Mouse (Mus musculus) ES-E14 (cell line): ENCODE measurements at regions not wholly inside any gene's neighbourhood (a gene's known extent, or its start where the extent isn't known, plus 50 kb on each side); places are given as distances from the start of the nearest gene placed in this dataset.

ENCODE experiments used
- DNase-seq: peaks from one replicate; pipeline ENCODE4 v3.0.0-alpha.2; 2013; ENCODE audit warnings: low read depth, low spot score
- H3K27ac ChIP-seq: 2 replicates; pipeline ENCODE4 v1.5.1; 2012; ENCODE audit warnings: low read depth, mild to moderate bottlenecking, low read length, moderate library complexity, mixed read lengths; ENCODE audit not compliant: poor library complexity, insufficient read depth, severe bottlenecking
- H3K36me3 ChIP-seq: 2 replicates; pipeline ENCODE4 v1.6.1; 2012; ENCODE audit warnings: mild to moderate bottlenecking, low read length, moderate library complexity, mixed read lengths; ENCODE audit not compliant: control insufficient read depth, poor library complexity, insufficient read depth, severe bottlenecking
- H3K4me1 ChIP-seq, 2 experiments: fragments of 150-350 bp in 1 of 2; sonication (generic) in 1 of 2; 2 replicates each; pipeline ENCODE4 v1.6.1; 2012; ENCODE audit warnings: low read length in 2 of 2, mild to moderate bottlenecking in 1 of 2, mixed read lengths in 1 of 2; ENCODE audit not compliant: control insufficient read depth in 2 of 2, insufficient read depth in 2 of 2, poor library complexity in 1 of 2
- H3K4me3 ChIP-seq, 2 experiments: fragments of 150-350 bp in 1 of 2; sonication (generic) in 1 of 2; 2 replicates each; pipeline ENCODE4 v1.5.1; 2012; ENCODE audit warnings: low read length in 2 of 2, low read depth in 1 of 2, mild to moderate bottlenecking in 1 of 2, mixed read lengths in 1 of 2; ENCODE audit not compliant: insufficient read depth in 1 of 2, poor library complexity in 1 of 2, severe bottlenecking in 1 of 2
- H3K9ac ChIP-seq: 2 replicates; pipeline ENCODE4 v1.6.1; 2012; ENCODE audit warnings: low read depth, mild to moderate bottlenecking, low read length, mixed read lengths; ENCODE audit not compliant: poor library complexity, insufficient read depth, severe bottlenecking
- H3K9me3 ChIP-seq: fragments of 150-350 bp; sonication (generic); 2 replicates; pipeline ENCODE4 v1.6.1; 2012; ENCODE audit warnings: low read depth, mild to moderate bottlenecking, low read length; ENCODE audit not compliant: control insufficient read depth, insufficient read depth
- CHD2 ChIP-seq: IDR thresholded peaks from 2 replicates; pipeline ENCODE4 v1.6.1; 2014; ENCODE audit warnings: mild to moderate bottlenecking, low read depth, low read length, inconsistent platforms
- HCFC1 ChIP-seq: IDR thresholded peaks from 2 replicates; pipeline ENCODE4 v1.6.1; 2012; ENCODE audit warnings: low read length, inconsistent platforms, borderline replicate concordance; ENCODE audit not compliant: insufficient read depth
- MAFK ChIP-seq: IDR thresholded peaks from 2 replicates; pipeline ENCODE4 v1.6.1; 2014; ENCODE audit warnings: mild to moderate bottlenecking, low read depth, low read length, inconsistent platforms; ENCODE audit not compliant: insufficient read depth
- ZC3H11A ChIP-seq: IDR thresholded peaks from 2 replicates; pipeline ENCODE4 v1.6.1; 2012; ENCODE audit warnings: low read depth, mild to moderate bottlenecking, inconsistent platforms, low read length, borderline replicate concordance
- ZNF384 ChIP-seq: IDR thresholded peaks from 2 replicates; pipeline ENCODE4 v1.6.1; 2012; ENCODE audit warnings: low read depth, low read length, inconsistent platforms
- in situ Hi-C, 2 experiments: fragments of 600-800 bp; cut with MboI; formaldehyde crosslinking; loops; one replicate each; pipeline ENCODE4 v1.15.1; 2025; ENCODE audit warnings: low sequenced_read_pairs in 2 of 2, inconsistent platforms in 1 of 2; ENCODE audit not compliant: unreplicated experiment in 2 of 2

GRCm38 (mm10) chr6:93223610-93224550 lies 280.6 kb upstream of the Adamts9 start:
- no peak for DNase-seq
- H3K4me3 ChIP-seq = no peak overlapping the region
- H3K9me3 ChIP-seq = no peaks in the 10 kb centered on the region
- no peaks in the 10 kb centered on the region for H3K36me3 ChIP-seq
- H3K9ac ChIP-seq = no peak overlapping the region
- in situ Hi-C loops = no loop called here
- no peak overlapping the region for H3K27ac ChIP-seq
- TF ChIP-seq CHD2 (no peak), ZNF384 (no peak), ZC3H11A (no peak), MAFK (no peak), HCFC1 (no peak)
- no peaks in the 10 kb centered on the region for H3K4me1 ChIP-seq

GRCm38 (mm10) chr6:93218015-93218593 lies 274.8 kb upstream of the Adamts9 start:
- TF ChIP-seq MAFK = no peak
- no peak for TF ChIP-seq ZC3H11A
- TF ChIP-seq ZNF384 = no peak
- TF ChIP-seq HCFC1 = no peak
- no peak for TF ChIP-seq CHD2
- Histone ChIP-seq H3K4me1 (no peaks in the 10 kb centered on the region), H3K27ac (no peak overlapping the region), H3K4me3 (no peak overlapping the region), H3K9ac (no peak overlapping the region), H3K9me3 (no peaks in the 10 kb centered on the region), H3K36me3 (no peaks in the 10 kb centered on the region)
- in situ Hi-C loops = no loop called here
- no peak for DNase-seq

DNA sequence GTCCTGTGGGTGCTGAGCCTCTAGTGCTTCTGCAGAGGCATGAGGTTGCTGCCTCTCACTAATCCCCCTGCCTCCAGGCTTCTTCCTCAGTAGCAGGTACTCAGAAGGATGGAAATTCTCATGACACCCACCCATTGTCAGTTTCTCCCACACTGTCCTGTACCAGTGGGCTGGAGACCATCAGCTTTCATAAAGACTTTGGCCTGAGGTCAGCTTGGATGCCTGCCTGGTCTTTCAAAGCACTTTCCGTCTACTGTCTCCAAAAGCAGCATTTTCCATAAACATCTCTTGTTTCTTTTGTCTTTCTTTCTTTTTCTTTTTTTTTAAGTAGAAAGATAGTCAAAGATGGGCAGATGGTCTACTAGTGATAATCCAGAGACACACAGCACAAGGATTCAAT lies 257.6 kb upstream of the Adamts9 start:
- H3K27ac ChIP-seq = no peak overlapping the region
- no peak overlapping the region for H3K9ac ChIP-seq
- no peaks in the 10 kb centered on the region for H3K4me1 ChIP-seq
- TF ChIP-seq MAFK (no peak), ZC3H11A (no peak), HCFC1 (no peak), CHD2 (no peak), ZNF384 (no peak)
- in situ Hi-C loops = no loop called here
- H3K9me3 ChIP-seq = no peaks in the 10 kb centered on the region
- H3K36me3 ChIP-seq = no peaks in the 10 kb centered on the region
- no peak for DNase-seq
- H3K4me3 ChIP-seq = no peak overlapping the region

DNA sequence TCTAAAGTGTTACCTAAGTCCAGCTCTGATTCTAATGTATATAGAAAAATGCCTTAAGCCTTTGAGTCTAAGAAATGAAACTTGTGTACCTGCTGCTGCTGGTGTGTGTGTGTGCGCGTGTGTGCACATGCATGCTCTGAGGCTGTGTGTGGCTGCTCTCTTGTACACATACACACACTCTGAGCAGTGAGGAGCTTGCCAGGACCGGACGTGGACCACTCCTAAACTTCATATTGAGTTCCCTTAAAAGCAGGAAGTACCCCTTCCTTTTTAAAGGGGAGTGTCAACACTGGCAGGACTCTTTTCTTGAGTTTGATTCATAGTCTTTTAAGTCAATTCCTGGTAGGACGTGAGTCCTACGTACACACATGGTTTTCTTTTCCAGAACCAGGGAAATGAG lies 251.4 kb upstream of the Adamts9 start:
- no peaks in the 10 kb centered on the region for H3K9me3 ChIP-seq
- no peak overlapping the region for H3K4me3 ChIP-seq
- no peak for TF ChIP-seq MAFK
- no peak for TF ChIP-seq HCFC1
- TF ChIP-seq ZC3H11A = no peak
- in situ Hi-C loops = no loop called here
- no peak for DNase-seq
- H3K9ac ChIP-seq = no peak overlapping the region
- no peaks in the 10 kb centered on the region for H3K36me3 ChIP-seq
- no peaks in the 10 kb centered on the region for H3K4me1 ChIP-seq
- H3K27ac ChIP-seq = no peak overlapping the region
